Mouse (Mus musculus) urinary bladder, postnatal 14 days (tissue): Measurements from ENCODE around the gene Tmem51.
A peak's percentile ranks its signal among the peaks of the same experiment; 100 is the strongest.

Source experiments
- DNase-seq: peaks from one replicate; pipeline ENCODE4 v3.0.0; 2021; ENCODE audit warnings: low spot score

The Tmem51 gene

GRCm38 (mm10) chr4:142080901-142081630, 3.0 kb downstream of the Tmem51 start:
- DNase-seq, result no peak

GRCm38 (mm10) chr4:142080487-142080767, 3.7 kb downstream of the Tmem51 start:
- DNase-seq, result no peak

DNA sequence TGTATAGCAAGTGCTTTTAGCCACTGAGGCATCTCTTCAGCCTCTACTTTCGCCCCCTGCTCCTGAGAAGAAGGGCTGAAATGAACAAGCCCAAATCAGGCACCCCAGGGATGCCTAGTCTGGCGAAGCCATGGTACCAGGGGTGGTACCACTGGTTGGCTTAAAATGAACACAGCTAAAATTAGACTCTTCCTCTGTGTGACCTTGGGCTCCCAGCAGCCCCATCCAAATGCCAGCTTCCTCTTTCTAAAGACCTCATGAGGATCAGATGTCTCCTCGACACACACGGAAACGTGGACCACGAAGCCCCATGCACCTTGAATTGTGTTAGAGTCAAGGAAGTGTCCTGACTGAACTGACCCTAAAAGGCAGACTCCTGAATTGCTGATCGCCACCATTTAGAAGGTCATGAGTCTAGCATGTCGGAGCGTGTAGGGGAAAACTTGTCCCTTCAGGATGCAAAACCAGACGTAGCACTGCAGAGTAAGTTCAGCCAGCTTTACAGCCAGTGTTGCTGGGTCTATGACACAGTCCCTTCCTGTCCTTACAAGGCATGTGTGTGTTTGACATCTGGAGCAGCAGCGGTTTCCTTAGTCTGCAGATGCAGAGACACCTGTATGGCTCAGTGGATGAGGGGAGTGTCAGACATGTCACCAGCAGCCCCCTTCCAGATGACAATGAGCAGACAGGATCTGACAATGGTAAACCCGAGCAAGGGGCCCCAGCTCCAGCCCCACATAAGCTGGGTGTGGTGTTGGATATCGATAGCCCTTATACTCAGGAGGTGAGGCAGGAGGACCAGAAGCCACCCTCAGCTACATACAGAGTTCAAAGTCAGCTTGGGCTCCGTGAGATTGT, 4.2 kb downstream of the Tmem51 start:
- DNase-seq, result no peak

GRCm38 (mm10) chr4:142077572-142078271, 6.4 kb downstream of the Tmem51 start:
- no peak for DNase-seq

GRCm38 (mm10) chr4:142076883-142077282, 7.2 kb downstream of the Tmem51 start:
- DNase-seq, result no peak

DNA sequence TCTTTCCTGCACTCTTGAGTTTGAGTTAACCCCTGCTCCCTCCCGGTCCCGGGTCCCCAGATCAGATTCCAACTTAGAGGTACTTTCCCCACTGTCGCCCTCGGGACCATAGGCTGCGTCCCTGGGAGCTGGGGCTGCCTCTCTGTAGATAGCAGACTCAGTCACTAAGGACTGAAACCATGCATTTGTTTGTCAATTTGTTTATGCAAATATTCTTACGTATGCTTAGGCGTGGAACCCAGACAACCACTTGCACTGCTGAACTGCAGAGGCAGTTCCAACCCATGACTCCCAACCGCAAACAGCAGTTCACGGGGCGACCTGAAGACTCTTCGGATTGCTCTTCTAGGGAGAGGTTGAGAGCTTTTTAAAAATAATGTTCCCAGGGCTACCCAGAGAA, 8.2 kb downstream of the Tmem51 start:
- no peak for DNase-seq

DNA sequence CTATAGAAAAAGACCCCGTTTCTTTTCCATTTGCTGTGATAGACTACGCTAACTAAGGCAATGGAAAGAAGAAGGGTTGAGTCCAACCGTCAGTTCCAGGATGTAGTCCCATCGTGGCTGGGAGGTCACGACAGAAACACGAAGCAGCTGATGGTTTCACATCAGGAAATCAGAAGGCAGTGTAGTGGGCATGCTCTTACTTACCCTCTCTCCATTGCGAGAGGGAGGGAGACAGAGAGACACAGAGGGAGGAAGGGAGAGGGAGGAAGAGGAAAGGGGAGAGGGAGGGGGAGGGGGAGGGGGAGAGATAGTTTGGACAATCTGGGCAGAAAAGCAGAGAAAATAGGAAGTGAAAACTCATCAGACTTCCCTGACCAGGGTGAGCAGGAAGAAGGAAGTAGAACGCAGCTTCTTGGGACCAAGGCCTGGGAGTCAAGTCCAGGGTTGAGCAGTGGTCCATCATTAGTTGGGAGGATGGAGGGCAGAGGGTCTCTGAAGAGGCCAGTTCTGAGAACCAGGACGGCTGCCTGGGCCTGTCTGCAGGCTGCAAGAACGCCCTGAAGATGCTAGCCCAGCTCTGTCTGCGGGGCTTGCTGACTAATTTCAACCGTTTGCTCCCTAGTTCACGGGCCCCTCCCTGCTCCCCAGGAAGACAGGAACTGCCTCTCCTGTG, 9.9 kb downstream of the Tmem51 start:
- no peak for DNase-seq

GRCm38 (mm10) chr4:142071243-142071991, 12.7 kb downstream of the Tmem51 start:
- DNase-seq, result no peak

DNA sequence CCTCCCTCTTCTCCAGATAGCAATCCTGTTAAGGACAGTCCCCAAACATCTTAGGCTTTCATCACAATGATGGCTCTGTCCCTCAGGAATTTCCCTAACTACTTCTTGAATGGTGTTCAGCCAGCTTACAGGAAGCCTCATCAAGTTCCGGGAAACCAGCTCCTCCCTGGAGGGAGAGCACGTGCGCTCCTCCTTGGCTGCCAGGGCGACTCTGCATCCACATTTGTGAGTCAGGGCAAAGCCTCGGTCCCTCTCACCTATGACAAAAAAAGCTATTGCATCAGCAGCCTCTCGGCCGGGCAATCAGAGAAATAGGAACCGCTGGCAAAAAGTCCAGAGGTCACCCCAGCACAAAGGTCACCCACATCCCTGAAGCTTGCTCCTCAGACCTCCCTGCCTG, 13.3 kb downstream of the Tmem51 start:
- no peak for DNase-seq

DNA sequence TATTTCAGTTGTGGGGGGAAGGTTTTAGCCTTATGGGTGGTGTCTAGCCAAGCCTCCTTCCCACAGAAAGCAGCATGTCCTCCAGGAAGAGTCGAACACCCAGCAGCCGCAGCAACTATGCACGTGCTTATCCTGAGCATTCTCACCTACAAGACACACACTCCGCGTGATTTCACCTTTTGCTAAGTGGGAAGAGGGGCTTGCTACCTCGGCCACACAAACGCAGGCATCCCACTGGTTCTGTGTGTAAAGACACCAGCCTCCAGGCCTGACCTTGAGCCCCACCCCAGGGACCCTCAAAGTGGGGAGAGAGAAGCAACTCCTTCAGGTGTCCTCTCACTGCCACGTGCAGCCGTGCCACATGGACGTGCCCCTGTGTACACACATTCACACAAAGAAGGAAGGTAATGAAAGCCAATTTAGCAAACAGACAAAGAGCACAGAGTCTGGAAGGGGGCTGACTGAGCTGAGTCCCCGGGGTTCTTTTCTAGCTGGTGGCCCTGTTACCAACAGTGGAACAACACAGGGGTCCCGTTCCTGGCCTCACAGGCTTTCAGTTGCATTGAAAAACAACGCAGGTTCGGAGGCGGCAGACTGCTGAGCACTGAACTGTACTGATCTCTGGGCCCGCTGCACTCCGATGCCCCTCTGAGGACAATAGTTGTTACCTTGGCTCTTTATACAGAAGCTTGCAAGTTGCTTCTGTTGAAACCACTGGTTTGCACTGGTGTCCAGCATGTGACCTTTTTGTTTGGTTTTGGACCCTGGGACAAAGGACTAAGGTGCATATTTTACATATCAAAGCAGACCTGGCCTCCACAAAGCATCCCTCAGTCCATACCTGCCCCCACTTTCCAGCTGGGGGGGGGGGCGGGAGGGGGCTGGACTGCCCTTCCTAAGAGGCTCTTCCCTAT, 14.9 kb downstream of the Tmem51 start:
- no peak for DNase-seq

DNA sequence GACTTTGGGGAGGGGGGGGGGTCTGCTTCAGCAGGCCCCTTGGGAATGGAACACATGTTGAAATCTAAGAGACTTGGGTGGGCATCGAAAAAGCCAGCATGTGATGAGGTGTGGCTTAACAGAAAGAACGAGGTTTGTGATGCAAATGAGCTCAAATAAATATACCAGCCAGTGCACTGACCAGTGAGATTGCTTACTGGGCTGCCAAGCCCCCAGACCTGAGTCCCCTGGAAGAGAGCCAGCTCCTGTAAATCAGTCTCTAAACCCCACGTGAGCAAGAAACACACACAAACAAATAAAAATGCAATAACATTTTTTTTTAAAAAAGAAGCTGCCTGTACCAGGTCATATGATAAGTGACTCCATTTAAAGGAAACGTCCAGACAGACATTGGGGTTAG, 17.5 kb downstream of the Tmem51 start:
- DNase-seq, result no peak

DNA sequence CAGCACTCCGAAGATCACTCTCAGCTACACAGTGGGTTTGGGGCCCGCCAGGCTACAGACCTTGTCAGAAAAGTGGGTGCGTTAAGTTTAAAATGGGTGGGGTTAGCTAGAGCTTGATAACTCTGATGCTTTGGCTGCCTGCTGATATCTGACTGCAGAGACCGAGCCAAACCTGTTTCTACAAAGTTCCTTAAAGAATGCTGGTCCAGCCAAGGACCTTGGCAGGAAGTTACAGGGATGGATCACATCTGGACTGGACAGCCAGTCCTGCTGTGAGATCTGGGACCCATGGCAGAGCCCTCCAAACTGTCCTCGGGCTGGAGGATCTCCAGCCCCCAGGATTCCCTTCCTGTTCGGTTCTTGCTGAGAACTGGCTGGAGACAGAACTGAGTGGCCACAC, 18.3 kb downstream of the Tmem51 start:
- no peak for DNase-seq

DNA sequence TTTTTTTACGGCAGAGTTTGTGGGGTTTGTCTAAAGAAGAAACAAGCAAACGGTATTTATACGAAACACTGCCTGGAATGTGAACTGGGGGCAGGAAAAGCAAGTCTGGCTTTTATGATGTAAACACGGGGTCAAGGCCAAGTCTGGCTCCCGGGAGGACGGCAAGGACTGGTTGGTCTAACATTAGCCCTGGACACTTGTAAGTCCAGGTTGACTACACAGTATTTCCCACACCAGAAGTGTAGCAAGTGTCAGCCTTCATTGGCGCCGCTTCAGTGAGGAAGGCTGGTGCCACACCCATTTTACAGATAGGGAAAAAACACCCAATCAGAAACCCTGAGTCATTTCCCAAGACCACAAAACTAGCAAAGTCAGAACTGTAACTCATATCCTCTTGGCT, 18.8 kb downstream of the Tmem51 start:
- peak; percentile 67 for DNase-seq

DNA sequence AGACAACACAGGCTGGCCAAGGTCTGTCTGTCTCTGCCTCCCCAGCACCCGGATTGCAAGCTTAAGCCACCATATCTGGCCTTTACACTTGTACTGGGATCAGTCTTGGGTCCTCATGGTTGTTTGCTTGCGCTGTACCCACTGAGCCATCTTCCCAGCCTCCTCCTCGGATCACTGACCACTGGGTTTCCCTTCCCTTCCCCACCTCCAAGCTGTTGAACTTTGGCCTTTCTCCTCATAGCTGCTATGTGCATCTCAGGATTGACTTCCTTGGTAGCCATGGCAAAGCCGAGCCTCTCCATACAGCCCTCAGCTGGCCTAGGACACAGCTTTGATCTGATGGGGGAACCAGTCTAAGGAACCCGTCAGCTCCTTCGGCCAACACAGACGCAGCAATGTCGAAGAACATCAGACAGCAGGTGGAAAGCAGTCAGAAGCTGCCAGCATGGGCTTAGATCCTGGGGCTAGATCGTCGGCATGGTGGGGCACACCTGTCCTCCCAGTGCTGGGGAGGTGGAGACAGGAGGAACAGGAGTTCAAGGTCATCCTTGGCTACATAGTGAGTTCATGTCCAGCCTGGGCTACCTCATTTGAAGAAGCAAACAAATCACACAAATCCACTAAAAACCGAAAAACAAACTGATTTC, 19.4 kb downstream of the Tmem51 start:
- no peak for DNase-seq

GRCm38 (mm10) chr4:142063057-142063534, 21.0 kb downstream of the Tmem51 start:
- no peak for DNase-seq

GRCm38 (mm10) chr4:142061485-142062240, 22.4 kb downstream of the Tmem51 start:
- DNase-seq, result no peak

- DNase-seq, result no peak
Observed at GRCm38 (mm10) chr4:142060455-142061378, 23.4 kb downstream of the Tmem51 start.

GRCm38 (mm10) chr4:142059841-142060193, 24.3 kb downstream of the Tmem51 start:
- DNase-seq, result no peak
